Mouse (Mus musculus): Measurements from ENCODE around the gene Eva1a. TPM values are rescaled to one million over a fixed set of nuclear protein-coding genes. Genes with fewer than 3 reads are reported as not detected.

The Eva1a gene
- polyA plus RNA-seq (2012; rRNA removed), result 15.6 and 17.2 TPM in 2 replicates

GRCm38 (mm10) chr6:82040834-82041487 is at the start of gene Eva1a:
TSS of gene Eva1a (plus strand) at chr6:82041043.

Other genes starting within 250 kb of the Eva1a start
- gene Gcfc2, start 117.4 kb upstream of the Eva1a start, polyA plus RNA-seq (2012; rRNA removed), result 3.6 and 3.7 TPM in 2 replicates
- 5.0 and 5.3 TPM in 2 replicates for gene Mrpl19, start 75.1 kb upstream of the Eva1a start, polyA plus RNA-seq (2012; rRNA removed)